Mouse (Mus musculus) layer of hippocampus, postnatal 10 days (tissue): Measurements from ENCODE around the gene Dagla. TPM values are rescaled to one million over a fixed set of nuclear protein-coding genes. Genes with fewer than 3 reads are reported as not detected.
A peak's percentile ranks its signal among the peaks of the same experiment; 100 is the strongest.

ENCODE experiments used
- DNase-seq, 2 experiments: peaks; one replicate each; pipeline ENCODE4 v3.0.0; 2021; ENCODE audit warnings: low spot score in 2 of 2
- total RNA-seq, 2 experiments: library from RNA; stranded (reverse); gene quantifications; 2 replicates each; pipeline ENCODE4 v1.2.3; 2021

Dagla gene
- total RNA-seq, 2 experiments from 2014 or later, result 102 TPM

DNA sequence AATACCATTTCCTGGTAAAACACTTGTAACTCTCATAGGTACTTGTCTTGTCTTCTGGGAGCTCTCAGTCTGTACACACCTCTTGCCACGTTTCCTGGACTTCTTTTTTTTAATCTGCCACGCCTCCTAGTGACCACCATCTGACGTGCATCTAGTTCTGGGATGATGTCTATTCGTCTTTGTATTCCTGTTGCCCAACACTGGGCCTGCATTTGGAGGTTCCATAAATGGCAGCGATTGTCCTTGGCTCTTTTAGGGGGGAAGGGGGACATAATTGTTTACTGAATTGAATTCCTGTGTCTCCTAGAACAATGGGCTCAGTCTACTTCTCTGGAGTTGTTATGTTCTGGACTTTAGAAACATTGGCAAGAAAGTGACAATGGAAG lies 100.1 kb downstream of the Dagla start:
- DNase-seq, result no peak

DNA sequence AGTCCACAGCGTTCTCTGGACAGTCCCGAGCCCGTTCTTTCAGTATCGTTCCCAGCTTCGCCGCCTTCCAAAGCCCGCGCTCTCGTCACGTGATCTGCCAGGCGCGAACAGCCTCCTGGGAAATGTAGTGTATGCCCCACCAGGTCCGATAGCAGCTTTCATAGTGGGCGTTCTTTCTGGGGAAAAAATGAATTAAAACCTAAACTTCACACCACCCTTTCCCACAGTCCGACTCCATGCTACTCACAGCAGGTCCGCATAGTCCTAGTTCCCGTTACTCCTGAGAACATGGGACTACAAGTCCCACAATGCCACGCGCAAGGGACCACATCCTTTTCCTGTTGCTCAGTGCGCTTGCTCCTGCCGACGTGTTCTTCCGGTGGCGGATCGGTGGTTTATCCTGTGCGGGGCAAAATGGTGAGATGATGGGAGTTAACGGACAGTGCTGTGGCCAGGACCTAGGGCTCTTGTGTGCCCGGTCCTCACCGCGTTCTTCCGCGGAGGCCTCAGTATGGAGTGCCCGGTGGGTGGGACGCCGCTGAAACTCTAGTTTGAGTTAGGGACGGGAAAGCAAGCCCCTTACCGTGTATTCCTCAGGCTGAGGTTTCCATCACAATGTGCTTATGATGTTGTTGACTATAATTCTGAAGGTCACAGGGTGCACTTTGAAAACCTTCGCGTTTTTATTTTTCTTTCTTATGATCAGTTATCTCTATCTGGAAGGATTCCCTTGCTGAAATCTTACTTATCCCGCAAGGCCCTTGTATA lies 100.6 kb downstream of the Dagla start, which contains the start of the genes Tmem258 and Fen1:
Gene Tmem258 (plus strand): TSS at position 167 of the 768 bp plus-strand sequence.
Gene Fen1 (minus strand): TSS at position 322 of the 768 bp plus-strand sequence.
- DNase-seq, result peak; percentile 94

DNA sequence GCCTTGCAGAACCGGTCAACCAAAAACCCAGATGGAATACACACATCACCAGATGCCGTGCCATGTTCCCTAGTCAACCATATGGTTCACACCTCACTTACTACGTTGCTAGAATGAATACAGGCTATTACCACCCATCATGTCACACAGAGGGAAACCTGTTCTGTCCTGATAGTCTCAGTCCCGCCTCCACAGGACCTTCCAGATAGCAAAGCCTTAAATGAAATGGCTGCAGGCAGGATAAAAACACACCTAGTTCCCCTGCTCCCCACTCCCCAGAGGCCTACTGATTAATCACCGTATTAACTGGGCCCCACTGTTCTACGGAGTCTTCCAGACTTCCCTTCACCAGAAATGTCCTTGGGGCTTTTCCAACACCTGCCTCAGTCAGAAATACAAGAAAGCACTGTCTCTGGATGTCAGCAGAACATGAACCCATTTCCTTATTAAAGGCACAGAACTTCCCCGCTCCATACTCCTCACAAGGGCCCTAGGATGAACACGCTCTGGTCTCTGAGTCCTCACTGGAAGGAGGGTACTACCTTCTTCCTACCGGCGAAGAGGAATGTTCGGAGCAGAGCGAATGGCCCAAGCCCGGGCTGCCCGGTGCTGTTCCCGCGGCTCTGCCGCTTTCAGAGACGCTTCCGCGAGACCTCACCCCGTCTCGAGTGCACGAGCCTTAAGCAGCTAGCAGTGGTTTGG lies 101.4 kb downstream of the Dagla start:
- no peak for DNase-seq

DNA sequence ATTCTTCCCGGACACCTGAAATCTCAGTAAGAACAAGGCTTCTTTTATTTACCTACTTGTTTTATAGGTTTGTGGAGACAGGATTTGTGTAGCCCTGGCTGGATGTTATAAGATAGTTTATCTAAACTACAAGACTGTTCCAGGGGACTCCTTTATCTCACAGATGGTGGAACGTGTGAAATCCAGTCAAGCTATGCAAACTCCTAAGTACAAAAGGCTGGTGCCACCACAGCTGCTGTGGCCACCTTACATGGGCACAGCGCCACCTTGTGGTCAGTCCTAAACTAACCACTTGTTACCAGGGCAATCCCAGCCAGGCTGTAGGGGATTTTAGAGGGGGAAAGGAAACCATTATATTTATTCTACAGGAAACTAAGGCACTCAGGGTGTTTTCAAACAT lies 106.0 kb downstream of the Dagla start:
- DNase-seq, result peak; percentile 89

DNA sequence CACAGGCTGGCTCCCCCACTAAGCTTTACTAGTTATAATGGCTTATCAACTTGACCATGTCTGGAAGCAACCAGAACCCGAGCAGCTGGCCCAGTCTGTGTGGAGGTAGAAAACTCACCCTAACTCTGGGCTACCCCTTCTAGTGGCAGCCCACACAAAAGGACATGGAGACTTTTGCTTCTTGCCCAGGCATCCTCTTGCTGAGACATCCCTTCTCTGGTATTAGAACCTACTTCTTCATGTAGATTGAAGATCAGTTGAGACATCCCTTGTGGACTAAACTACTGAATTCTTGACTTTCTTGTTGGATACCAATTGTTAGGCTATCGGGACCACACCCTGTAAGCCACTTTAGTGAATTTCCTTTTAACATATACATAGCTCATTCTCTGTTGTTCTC lies 106.4 kb downstream of the Dagla start:
- DNase-seq, result no peak

DNA sequence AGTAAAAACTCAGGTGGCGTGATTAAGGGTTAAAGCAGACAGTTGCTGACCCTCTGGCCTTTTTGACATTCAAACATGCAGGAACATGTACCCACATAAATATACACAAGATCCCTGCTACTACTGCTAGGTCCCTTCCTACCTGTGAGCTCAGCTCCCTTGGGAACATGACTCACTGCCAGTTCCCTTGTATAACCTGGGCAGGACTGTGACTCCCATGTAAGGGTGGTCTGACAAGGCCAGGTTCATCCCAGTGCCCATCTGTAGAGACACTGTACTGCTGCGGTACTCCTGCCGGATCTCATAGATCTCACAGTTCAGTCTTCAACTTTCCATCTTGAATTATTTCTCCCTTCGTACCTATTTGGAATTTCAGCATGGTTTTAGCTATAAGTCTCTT lies 107.5 kb downstream of the Dagla start:
- DNase-seq, result no peak

Other genes with a start within 250 kb of the Dagla start
- gene Fads2, start 203.1 kb downstream of the Dagla start, total RNA-seq, result 100 to 1,000 TPM; 276 to 282 TPM
- 100 to 1,000 TPM; 180 to 185 TPM for gene Fads1, start 122.0 kb downstream of the Dagla start, total RNA-seq
- gene Tmem258, start 100.9 kb downstream of the Dagla start, total RNA-seq, result 100 to 1,000 TPM in 1 of 2 experiments, 10 to 100 TPM in 1; 90.7 to 113 TPM
- gene Fen1, start 100.7 kb downstream of the Dagla start, total RNA-seq, result 10 to 100 TPM; 10.4 to 12.5 TPM
- 1 to 10 TPM; 8.0 to 9.5 TPM for gene Myrf, start 64.1 kb downstream of the Dagla start, total RNA-seq
- gene Syt7, start 84.2 kb upstream of the Dagla start, total RNA-seq, result 100 to 1,000 TPM; 210 to 226 TPM
- gene Lrrc10b, start 152.6 kb upstream of the Dagla start, total RNA-seq, result 10 to 100 TPM; 27.4 to 28.0 TPM
- 1 to 10 TPM; 1.9 to 4.7 TPM for gene Ppp1r32, start 178.1 kb upstream of the Dagla start, total RNA-seq
- gene Cpsf7, start 220.4 kb upstream of the Dagla start, total RNA-seq, result 10 to 100 TPM; 71.6 to 74.3 TPM
- gene Sdhaf2, start 221.3 kb upstream of the Dagla start, total RNA-seq, result 10 to 100 TPM; 52.6 to 53.3 TPM